Comparison of ENCODE assay signal across 13 mouse cellular contexts in genomic region chr12:5141040-5141439, GRCm38 (mm10).
A peak's percentile ranks its signal among the peaks of the same experiment; 100 is the strongest.
DNase-seq lines count a peak whose midpoint lies in the region; ATAC-seq and TF ChIP-seq lines count a peak whose summit lies in the region.
"Had no signal": no experiment of that assay in that cellular context is flagged by ENCODE, and none has a peak within 500 bp of the region (broad histone marks: within the 10 kb centered on the region; RNA-seq: fewer than 3 reads in every experiment).

No protein-coding gene starts in this region.

- H3K9me3 ChIP-seq in kidney, postnatal 0 days (replicated peaks; ENCODE audit: low read length): no peaks in the 10 kb centered on the region
- no peaks in the 10 kb centered on the region for H3K9me3 ChIP-seq in kidney, embryonic 15.5 days (replicated peaks)
- no peaks in the 10 kb centered on the region for H3K9me3 ChIP-seq in midbrain, postnatal 0 days (ENCODE audit: low read length)
- no peaks in the 10 kb centered on the region for H3K9me3 ChIP-seq in midbrain, embryonic 10.5 days (replicated peaks)
- H3K9me3 ChIP-seq: heart, embryonic 13.5 days; liver, embryonic 13.5 days had no signal

- 0 out of 2 replicates have a peak, but pooled peaks have one; percentile 18 for ATAC-seq in kidney, postnatal 0 days (replicated peaks; ENCODE audit: low FRiP score, low read depth)
- no peak for ATAC-seq in kidney, embryonic 15.5 days (replicated peaks; ENCODE audit: low FRiP score)
- ATAC-seq in midbrain, postnatal 0 days (ENCODE audit: low FRiP score): no peak
- ATAC-seq: forebrain, embryonic 14.5 days had no signal

- peak; percentile 62 for TF ChIP-seq CTCF in kidney, postnatal 0 days (IDR thresholded peaks at IDR 0.05; ENCODE audit: low read depth)
- peak; percentile 76 for TF ChIP-seq CTCF in midbrain, postnatal 0 days (IDR thresholded peaks at IDR 0.05)
- no peak for TF ChIP-seq CTCF in thymus, adult 2 months (IDR thresholded peaks at IDR 0.05; ENCODE audit: borderline replicate concordance, control insufficient read depth, extremely low read depth, insufficient read depth, low read length, poor library complexity)

- peak; percentile 40 to 60 for DNase-seq in cerebellum, postnatal 25 days
- no peak for DNase-seq in cerebellum, adult 8-10 months
- peak; percentile 20 for DNase-seq in kidney, postnatal 0 days (ENCODE audit: low spot score)
- peak; percentile 54 for DNase-seq in midbrain, postnatal 0 days (ENCODE audit: low spot score)
- DNase-seq in midbrain, embryonic 10.5 days (ENCODE audit: low spot score): no peak
- DNase-seq in thymus, adult 2 months: no peak
- DNase-seq in layer of hippocampus, adult 8-10 months (ENCODE audit: low spot score in 2 of 2): no peak
- DNase-seq: gastrocnemius, postnatal 25 days; liver, embryonic 13.5 days; right cerebral cortex, adult 18-20 months had no signal

- WGBS in kidney, postnatal 0 days: 60% methylated on average over 4 of the region's 4 CpGs
- 62% methylated on average over 4 of the region's 4 CpGs for WGBS in kidney, embryonic 15.5 days
- WGBS in midbrain, postnatal 0 days: 72% methylated on average over 4 of the region's 4 CpGs
- WGBS in midbrain, embryonic 10.5 days: 75% methylated on average over 4 of the region's 4 CpGs
- WGBS in thymus, adult 2 months: 72% methylated on average over 4 of the region's 4 CpGs

- H3K27ac ChIP-seq in kidney, postnatal 0 days: no peak overlapping the region
- H3K27ac ChIP-seq in kidney, embryonic 15.5 days: no peak overlapping the region
- no peak overlapping the region for H3K27ac ChIP-seq in midbrain, postnatal 0 days (ENCODE audit: low read depth, low read length)
- no peak overlapping the region for H3K27ac ChIP-seq in midbrain, embryonic 10.5 days (replicated peaks)
- no peak overlapping the region for H3K27ac ChIP-seq in thymus, adult 2 months (ENCODE audit: control insufficient read depth, insufficient read depth, low read length)
- H3K27ac ChIP-seq: heart, embryonic 13.5 days; liver, embryonic 13.5 days had no signal

- H3K36me3 ChIP-seq in kidney, postnatal 0 days (ENCODE audit: insufficient read depth, low read length): no peaks in the 10 kb centered on the region
- H3K36me3 ChIP-seq in kidney, embryonic 15.5 days: no peaks in the 10 kb centered on the region
- peaks cover 13% of the 10 kb centered on the region; the same call in 1 of the 2 replicates for H3K36me3 ChIP-seq in midbrain, postnatal 0 days (ENCODE audit: insufficient read depth, low read length)
- H3K36me3 ChIP-seq in midbrain, embryonic 10.5 days: peaks cover 5% of the 10 kb centered on the region; the same call in 1 of the 2 replicates
- no peaks in the 10 kb centered on the region for H3K36me3 ChIP-seq in thymus, adult 2 months (ENCODE audit: control insufficient read depth, insufficient read depth, low read length)
- H3K36me3 ChIP-seq: heart, embryonic 13.5 days; liver, embryonic 13.5 days had no signal

- no peak for TF ChIP-seq POLR2A in thymus, adult 2 months (IDR thresholded peaks at IDR 0.05; ENCODE audit: control insufficient read depth, extremely low read depth, insufficient read depth, low read length, poor library complexity)

- H3K9ac ChIP-seq in kidney, postnatal 0 days (ENCODE audit: low read depth, low read length): no peak overlapping the region
- H3K9ac ChIP-seq in kidney, embryonic 15.5 days: no peak overlapping the region
- H3K9ac ChIP-seq in midbrain, postnatal 0 days (replicated peaks; ENCODE audit: low read length, poor library complexity, severe bottlenecking): no peak overlapping the region
- H3K9ac ChIP-seq: heart, embryonic 13.5 days; liver, embryonic 13.5 days had no signal

- H3K27me3 ChIP-seq in kidney, postnatal 0 days (ENCODE audit: insufficient read depth, low read length): no peaks in the 10 kb centered on the region
- H3K27me3 ChIP-seq in kidney, embryonic 15.5 days: no peaks in the 10 kb centered on the region
- H3K27me3 ChIP-seq in midbrain, postnatal 0 days (ENCODE audit: insufficient read depth, low read length): no peaks in the 10 kb centered on the region
- H3K27me3 ChIP-seq in midbrain, embryonic 10.5 days (ENCODE audit: low read depth, poor library complexity, severe bottlenecking): no peaks in the 10 kb centered on the region
- no peaks in the 10 kb centered on the region; the same call in 1 of the 2 replicates for H3K27me3 ChIP-seq in thymus, adult 2 months (ENCODE audit: control insufficient read depth, insufficient read depth, low read length)
- H3K27me3 ChIP-seq: heart, embryonic 13.5 days; liver, embryonic 13.5 days had no signal

- H3K4me3 ChIP-seq in kidney, postnatal 0 days (replicated peaks; ENCODE audit: low read depth, low read length): no peak overlapping the region
- no peak overlapping the region for H3K4me3 ChIP-seq in kidney, embryonic 15.5 days (replicated peaks)
- H3K4me3 ChIP-seq in midbrain, postnatal 0 days (ENCODE audit: low read depth, low read length): no peak overlapping the region
- H3K4me3 ChIP-seq in midbrain, embryonic 10.5 days: no peak overlapping the region
- no peak overlapping the region for H3K4me3 ChIP-seq in thymus, adult 2 months (ENCODE audit: control insufficient read depth, insufficient read depth, low read length)
- H3K4me3 ChIP-seq: heart, embryonic 13.5 days; liver, embryonic 13.5 days had no signal

- no peaks in the 10 kb centered on the region for H3K4me1 ChIP-seq in kidney, postnatal 0 days (replicated peaks; ENCODE audit: insufficient read depth, low read length)
- H3K4me1 ChIP-seq in kidney, embryonic 15.5 days: peaks cover 8% of the 10 kb centered on the region; the same call in 1 of the 2 replicates
- peaks cover 6% of the 10 kb centered on the region; the same call in 1 of the 2 replicates for H3K4me1 ChIP-seq in midbrain, postnatal 0 days (ENCODE audit: insufficient read depth, low read length)
- peaks cover 31% of the 10 kb centered on the region for H3K4me1 ChIP-seq in midbrain, embryonic 10.5 days
- no peaks in the 10 kb centered on the region for H3K4me1 ChIP-seq in thymus, adult 2 months (replicated peaks; ENCODE audit: control insufficient read depth, insufficient read depth, low read length)
- H3K4me1 ChIP-seq: heart, embryonic 13.5 days; liver, embryonic 13.5 days had no signal

- H3K4me2 ChIP-seq in kidney, postnatal 0 days (ENCODE audit: low read length): no peak overlapping the region
- no peak overlapping the region for H3K4me2 ChIP-seq in kidney, embryonic 15.5 days
- no peak overlapping the region for H3K4me2 ChIP-seq in midbrain, postnatal 0 days (ENCODE audit: low read depth, low read length, poor library complexity, severe bottlenecking)
- H3K4me2 ChIP-seq: heart, embryonic 13.5 days; liver, embryonic 13.5 days had no signal

Comparison
In these comparisons a context has a peak if more than half of its experiments do, and no peak if none do; other contexts are left out.
1. DNase-seq: peak in cerebellum, postnatal 25 days (2 of 2), kidney, postnatal 0 days (single experiment) and midbrain, postnatal 0 days (single experiment); none in cerebellum, adult 8-10 months (single experiment), midbrain, embryonic 10.5 days (single experiment), thymus, adult 2 months (single experiment) and layer of hippocampus, adult 8-10 months (0 of 2).